Mouse (Mus musculus) intestine, embryonic 14.5 days (tissue): ENCODE measurements around the gene Tmem259. TPM values are rescaled to one million over a fixed set of nuclear protein-coding genes. Genes with fewer than 3 reads are reported as not detected.

Experiments
- ATAC-seq: fragments of 200-750 bp; cut with Nextera tagmentation; replicated peaks from 2 replicates; pipeline ENCODE4 v1.8.0; 2017; ENCODE audit warnings: low read depth, moderate number of reproducible peaks, moderate TSS enrichment, moderate library complexity; ENCODE audit not compliant: low FRiP score, low TSS enrichment
- DNase-seq: peaks from one replicate; pipeline ENCODE4 v3.0.0-alpha.2; 2018; ENCODE audit warnings: low spot score
- H3K27ac ChIP-seq: fragments of 300-500 bp; sonication (generic); 2 replicates; pipeline ENCODE4 v1.5.1; 2014; ENCODE audit warnings: low read depth, mild to moderate bottlenecking, control low read depth
- H3K27me3 ChIP-seq: fragments of 300-500 bp; sonication (generic); replicated peaks from 2 replicates; pipeline ENCODE4 v1.6.1; 2014; ENCODE audit warnings: low read length, control low read depth; ENCODE audit not compliant: control insufficient read depth, insufficient read depth
- H3K36me3 ChIP-seq: fragments of 300-500 bp; sonication (generic); 2 replicates; pipeline ENCODE4 v1.6.1; 2014; ENCODE audit warnings: low read length, control low read depth; ENCODE audit not compliant: control insufficient read depth, insufficient read depth
- H3K4me1 ChIP-seq: fragments of 300-500 bp; sonication (generic); replicated peaks from 2 replicates; pipeline ENCODE4 v1.6.1; 2014; ENCODE audit warnings: low read length, control low read depth, mixed read lengths; ENCODE audit not compliant: control insufficient read depth, insufficient read depth
- H3K4me2 ChIP-seq: fragments of 300-500 bp; sonication (generic); 2 replicates; pipeline ENCODE4 v1.6.1; 2014; ENCODE audit warnings: low read length
- H3K4me3 ChIP-seq: fragments of 300-500 bp; sonication (generic); 2 replicates; pipeline ENCODE4 v1.5.1; 2014; ENCODE audit warnings: low read depth, low read length, control low read depth, mixed read lengths
- H3K9ac ChIP-seq: fragments of 300-500 bp; sonication (generic); 2 replicates; pipeline ENCODE4 v1.6.1; 2014; ENCODE audit warnings: mild to moderate bottlenecking, low read length
- H3K9me3 ChIP-seq: fragments of 300-500 bp; sonication (generic); 2 replicates; pipeline ENCODE4 v1.6.1; 2016; ENCODE audit warnings: low read length, control low read depth; ENCODE audit not compliant: control insufficient read depth
- WGBS: fragments of 180-500 bp; shearing (Covaris S2); extraction: QIAGEN DNeasy Blood & Tissue Kit; methylation state at CpG from one replicate; pipeline ENCODE4 v1.1.7; 2014; 5-methylcytosine and 5-hydroxymethylcytosine counted together
- polyA plus RNA-seq: library from polyadenylated mRNA; unstranded; fragments of >200 nt; fragmentation: Nextera tagmentation; extraction: Ambion mirVana; gene quantifications from 2 replicates; pipeline ENCODE4 v1.2.1, GENCODE M21; 2014

Gene Tmem259
- polyA plus RNA-seq, 1 experiment from 2014 or later, result 17.5 TPM

DNA sequence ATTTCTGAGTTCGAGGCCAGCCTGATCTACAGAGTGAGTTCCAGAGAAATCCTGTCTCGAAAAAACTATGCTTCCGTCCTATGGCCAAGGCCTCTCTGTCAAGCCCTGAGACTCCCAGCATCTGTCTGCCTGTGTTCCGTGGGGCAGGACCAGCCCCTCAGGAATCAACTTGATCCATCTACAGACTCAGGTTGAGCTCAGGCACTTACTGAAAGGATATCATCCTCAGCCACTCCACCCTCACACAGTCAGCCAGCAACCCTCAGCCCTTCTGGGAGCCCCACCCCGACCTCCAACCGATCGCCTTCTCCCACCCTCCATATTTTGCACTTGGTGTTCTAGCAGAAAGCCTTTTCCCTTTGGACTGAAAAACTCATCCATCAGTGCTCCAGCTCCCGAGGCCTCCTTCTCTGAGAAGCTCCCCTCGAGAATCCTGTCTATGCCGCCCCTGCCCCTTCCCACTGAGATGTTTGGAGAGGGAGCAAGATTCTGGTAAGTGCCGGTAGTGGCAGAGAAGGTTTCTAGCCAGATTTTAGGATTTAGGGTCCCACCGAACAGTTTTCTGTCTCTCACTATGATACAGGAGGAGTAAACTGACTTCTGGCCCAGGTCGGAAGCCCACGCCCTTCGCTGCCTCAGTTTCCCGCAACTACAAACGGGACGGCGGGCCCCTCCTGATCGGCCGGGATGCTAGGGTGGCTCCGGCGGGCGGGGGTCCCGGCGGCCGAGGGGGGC lies 3.8 kb upstream of the Tmem259 start:
- H3K4me3 ChIP-seq, result peak overlapping the region; percentile 84
- peak overlapping the region; percentile 74 for H3K4me2 ChIP-seq
- peaks cover 6% of the 10 kb centered on the region; the same call in 1 of the 2 replicates for H3K9me3 ChIP-seq
- peaks cover 39% of the 10 kb centered on the region for H3K4me1 ChIP-seq
- peaks cover 20% of the 10 kb centered on the region for H3K36me3 ChIP-seq
- ATAC-seq (no peak), DNase-seq (peak; percentile 59)
- no peaks in the 10 kb centered on the region for H3K27me3 ChIP-seq
- WGBS, result 9% methylated on average over 27 of the region's 27 CpGs
- peak overlapping the region; percentile 95 for H3K27ac ChIP-seq
- peak overlapping the region; percentile 92 for H3K9ac ChIP-seq

DNA sequence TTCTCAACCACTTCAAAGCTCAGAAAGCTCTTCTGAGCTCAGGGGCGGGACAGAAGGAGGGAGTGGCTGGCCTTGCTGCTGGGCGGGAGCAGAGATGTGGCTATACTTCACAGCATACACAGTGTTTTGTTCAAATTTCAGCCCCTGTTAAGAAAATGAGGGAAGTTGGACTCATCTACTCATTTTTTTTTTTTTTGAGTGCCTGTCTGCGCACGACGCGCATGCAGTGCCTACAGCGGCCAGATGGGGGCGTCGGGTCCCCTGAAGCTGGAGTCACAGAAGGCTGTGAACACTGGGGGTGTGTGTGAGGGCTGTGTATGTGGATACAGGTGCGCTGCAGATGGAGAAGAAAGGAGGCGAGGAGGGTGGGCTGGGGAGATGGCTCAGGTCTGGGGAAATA lies 2.8 kb upstream of the Tmem259 start:
- peak; percentile 97 for DNase-seq
- no peak for ATAC-seq
- Histone ChIP-seq H3K27me3 (no peaks in the 10 kb centered on the region), H3K9me3 (peaks cover 6% of the 10 kb centered on the region; the same call in 1 of the 2 replicates), H3K9ac (0 out of 2 replicates have a peak overlapping the region, but pooled peaks have one; percentile 58), H3K36me3 (peaks cover 10% of the 10 kb centered on the region), H3K4me3 (0 out of 2 replicates have a peak overlapping the region, but pooled peaks have one; percentile 8), H3K4me1 (peaks cover 44% of the 10 kb centered on the region), H3K27ac (peak overlapping the region; percentile 95), H3K4me2 (peak overlapping the region; percentile 74)
- 5% methylated on average over 11 of the region's 11 CpGs for WGBS

DNA sequence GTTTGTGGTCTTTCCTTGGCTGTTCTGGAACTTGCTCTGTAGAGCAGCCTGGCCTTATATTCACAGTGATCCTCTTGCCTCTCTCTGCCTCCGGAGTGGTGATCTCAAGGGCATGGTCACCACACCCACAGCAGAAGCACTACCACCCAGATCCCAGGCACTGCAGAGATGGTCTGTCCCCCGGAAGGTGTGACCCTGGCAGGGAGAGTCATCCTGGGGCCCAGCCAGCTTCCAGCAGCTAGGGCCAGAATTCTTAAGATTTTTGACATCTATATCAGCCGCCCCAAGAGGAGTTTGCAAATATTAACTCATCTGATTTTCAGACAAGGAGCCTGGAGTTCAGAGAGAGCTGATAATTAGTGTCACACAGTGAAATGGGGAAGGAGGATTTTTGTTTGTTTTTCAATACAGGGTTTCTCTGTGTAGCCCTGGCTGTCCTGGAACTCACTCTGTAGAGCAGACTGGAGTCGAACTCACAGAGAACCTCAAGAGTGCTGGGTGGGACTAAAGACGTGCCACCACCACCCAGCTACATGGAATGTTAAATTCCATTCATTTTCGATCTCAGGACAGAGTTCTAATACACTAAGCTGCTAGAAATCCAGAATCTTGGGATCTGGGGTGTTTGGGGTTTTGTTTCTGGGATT lies 2.2 kb upstream of the Tmem259 start:
- 30% methylated on average over 6 of the region's 6 CpGs for WGBS
- peak overlapping the region; percentile 95 for H3K27ac ChIP-seq
- no peak for DNase-seq
- peaks cover 44% of the 10 kb centered on the region for H3K4me1 ChIP-seq
- H3K9me3 ChIP-seq, result 0 out of 2 replicates have a peak, but pooled peaks cover 3% of the 10 kb centered on the region
- peak overlapping the region; percentile 74 for H3K4me2 ChIP-seq
- ATAC-seq, result no peak
- no peaks in the 10 kb centered on the region for H3K27me3 ChIP-seq
- peaks cover 6% of the 10 kb centered on the region for H3K36me3 ChIP-seq
- H3K4me3 ChIP-seq, result peak overlapping the region; percentile 77
- peak overlapping the region; percentile 58 for H3K9ac ChIP-seq

DNA sequence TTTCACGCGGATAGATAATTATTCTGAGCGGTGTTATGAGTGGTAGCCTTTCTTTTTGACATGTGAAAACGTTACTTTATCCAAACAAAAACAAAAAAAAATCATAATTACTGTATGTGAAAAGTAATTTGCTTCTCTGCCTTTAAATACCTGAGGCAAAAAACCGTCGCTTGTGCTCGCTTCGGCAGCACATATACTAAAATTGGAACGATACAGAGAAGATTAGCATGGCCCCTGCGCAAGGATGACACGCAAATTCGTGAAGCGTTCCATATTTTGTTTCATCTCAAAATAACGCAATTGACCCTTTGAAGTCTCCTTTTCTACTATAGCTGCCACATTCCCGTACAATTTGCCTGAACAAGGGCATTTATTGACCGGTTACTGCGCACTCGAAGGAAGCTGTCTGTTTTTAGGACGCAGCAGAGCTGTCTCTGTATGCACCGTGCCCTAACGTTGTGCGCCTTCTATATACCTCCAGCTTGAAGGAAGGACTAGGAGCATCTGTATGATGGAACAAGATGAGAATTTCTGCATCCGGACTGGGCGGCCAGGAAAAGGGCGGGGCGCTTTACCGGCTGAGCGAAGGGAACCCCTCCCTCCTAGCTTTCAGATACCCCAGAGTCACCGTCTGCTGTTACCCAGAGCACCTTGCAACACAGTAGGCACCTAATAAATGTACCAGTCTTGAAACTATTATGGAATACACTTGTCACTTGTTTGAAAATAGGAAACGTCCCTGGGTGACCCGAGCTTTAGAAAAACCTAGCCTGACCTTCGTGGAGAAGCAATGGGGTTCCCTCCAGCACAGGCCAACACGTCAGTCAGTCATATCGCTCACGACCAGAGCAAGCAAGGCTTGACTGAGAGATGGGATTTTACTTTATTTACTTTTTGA lies 1.5 kb upstream of the Tmem259 start:
- whole genome bisulfite sequencing, result 2% methylated on average over 35 of the region's 35 CpGs
- no peak for ATAC-seq

DNA sequence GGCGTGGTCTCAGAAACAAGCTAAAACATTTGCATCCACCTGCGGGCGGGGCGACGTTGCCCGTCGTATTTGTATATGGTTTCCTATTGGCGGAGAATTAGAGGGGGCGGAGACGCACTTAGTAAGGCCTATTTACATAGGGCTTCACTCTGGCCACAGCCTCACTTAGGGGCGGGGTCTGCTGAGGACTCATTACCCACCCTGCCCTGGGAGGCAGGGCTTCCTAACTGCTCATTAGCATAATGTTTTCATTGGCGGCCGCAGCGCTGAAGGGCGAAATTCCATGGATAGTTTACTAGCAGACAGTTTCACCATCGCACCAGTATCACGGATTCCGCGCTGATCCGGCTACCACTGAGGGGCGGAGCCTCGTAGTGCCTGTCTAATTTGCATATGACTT lies 741 bp upstream of the Tmem259 start:
- H3K4me2 ChIP-seq, result peak overlapping the region; percentile 74
- peak overlapping the region; percentile 77 for H3K4me3 ChIP-seq
- H3K4me1 ChIP-seq, result peaks cover 42% of the 10 kb centered on the region
- no peaks in the 10 kb centered on the region for H3K9me3 ChIP-seq
- peak overlapping the region; percentile 87 for H3K9ac ChIP-seq
- ATAC-seq (peak; percentile 89), DNase-seq (peak; percentile 96)
- H3K36me3 ChIP-seq, result peaks cover 7% of the 10 kb centered on the region; the same call in 1 of the 2 replicates
- WGBS, result under 1% methylated on average over 22 of the region's 22 CpGs
- no peaks in the 10 kb centered on the region for H3K27me3 ChIP-seq
- H3K27ac ChIP-seq, result peak overlapping the region; percentile 95

More for the DNA sequence above, 1.5 kb upstream of the Tmem259 start:
- H3K27ac ChIP-seq, result peak overlapping the region; percentile 95
- peak overlapping the region; percentile 58 for H3K9ac ChIP-seq
- H3K4me2 ChIP-seq, result peak overlapping the region; percentile 74
- no peaks in the 10 kb centered on the region for H3K27me3 ChIP-seq
- H3K36me3 ChIP-seq, result peaks cover 7% of the 10 kb centered on the region; the same call in 1 of the 2 replicates
- no peaks in the 10 kb centered on the region for H3K9me3 ChIP-seq
- DNase-seq, result peak; percentile 86
- peaks cover 44% of the 10 kb centered on the region for H3K4me1 ChIP-seq
- H3K4me3 ChIP-seq, result peak overlapping the region; percentile 77

DNA sequence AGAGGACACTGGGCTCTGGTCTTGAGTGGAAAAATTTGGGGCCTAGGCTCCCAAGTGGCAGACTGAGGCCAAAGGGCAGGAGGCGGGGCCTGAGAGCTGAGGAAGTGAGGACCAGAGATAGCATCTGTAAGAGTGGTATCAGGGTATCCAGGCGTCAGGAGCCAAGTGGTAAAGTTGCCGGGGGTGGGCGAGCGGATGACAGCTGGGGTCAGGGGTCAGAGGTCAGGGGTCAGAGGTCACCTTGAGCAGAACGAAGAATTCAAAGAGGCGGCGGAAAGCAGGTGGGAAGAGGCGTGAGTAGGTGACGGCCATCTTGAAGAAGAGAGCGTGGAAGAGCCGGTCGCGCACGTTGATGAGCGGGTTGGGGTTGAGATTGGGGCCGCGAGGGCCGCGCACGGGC lies 460 bp downstream of the Tmem259 start:
- Histone ChIP-seq H3K9me3 (no peaks in the 10 kb centered on the region), H3K4me1 (peaks cover 35% of the 10 kb centered on the region), H3K36me3 (peaks cover 16% of the 10 kb centered on the region), H3K4me3 (peak overlapping the region; percentile 77), H3K9ac (peak overlapping the region; percentile 87), H3K27me3 (no peaks in the 10 kb centered on the region), H3K4me2 (peak overlapping the region; percentile 74), H3K27ac (peak overlapping the region; percentile 95)
- ATAC-seq, result no peak
- DNase-seq, result peak; percentile 85
- 1% methylated on average over 20 of the region's 21 CpGs for WGBS

DNA sequence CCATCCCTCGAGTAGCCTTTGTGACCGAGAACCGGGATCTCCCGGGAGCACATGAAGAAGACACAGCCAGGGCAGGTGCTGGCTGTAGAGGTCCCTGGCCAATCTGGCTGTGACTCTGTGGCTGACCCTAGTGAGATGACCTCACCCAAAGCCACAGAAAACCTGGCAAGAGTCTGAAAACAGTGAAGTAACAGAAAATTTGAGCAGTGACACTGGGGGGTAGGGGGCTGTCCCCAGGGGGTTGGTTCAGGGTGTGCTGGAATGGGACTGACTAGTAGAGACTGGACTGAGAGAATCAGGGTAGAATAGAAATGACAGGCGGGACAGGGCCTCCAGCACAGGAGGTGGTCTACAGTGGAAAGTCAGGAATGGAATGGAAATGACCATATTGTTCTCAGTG lies 925 bp downstream of the Tmem259 start:
- no peak for DNase-seq
- no peaks in the 10 kb centered on the region for H3K27me3 ChIP-seq
- 0 out of 2 replicates have a peak overlapping the region, but pooled peaks have one; percentile 95 for H3K27ac ChIP-seq
- H3K9ac ChIP-seq, result peak overlapping the region; percentile 87
- no peak for ATAC-seq
- H3K9me3 ChIP-seq, result no peaks in the 10 kb centered on the region
- H3K4me3 ChIP-seq, result peak overlapping the region; percentile 77
- peaks cover 21% of the 10 kb centered on the region for H3K36me3 ChIP-seq
- 79% methylated on average over 5 of the region's 5 CpGs for WGBS
- H3K4me2 ChIP-seq, result peak overlapping the region; percentile 74
- H3K4me1 ChIP-seq, result peaks cover 35% of the 10 kb centered on the region
